Mouse (Mus musculus): Measurements from ENCODE around the gene Rhbdd1. TPM values are rescaled to one million over a fixed set of nuclear protein-coding genes. Genes with fewer than 3 reads are reported as not detected.

Rhbdd1 gene
- total and polyA plus RNA-seq, 3 experiments, result 12.6 to 21.8 (median 19.8) TPM

DNA sequence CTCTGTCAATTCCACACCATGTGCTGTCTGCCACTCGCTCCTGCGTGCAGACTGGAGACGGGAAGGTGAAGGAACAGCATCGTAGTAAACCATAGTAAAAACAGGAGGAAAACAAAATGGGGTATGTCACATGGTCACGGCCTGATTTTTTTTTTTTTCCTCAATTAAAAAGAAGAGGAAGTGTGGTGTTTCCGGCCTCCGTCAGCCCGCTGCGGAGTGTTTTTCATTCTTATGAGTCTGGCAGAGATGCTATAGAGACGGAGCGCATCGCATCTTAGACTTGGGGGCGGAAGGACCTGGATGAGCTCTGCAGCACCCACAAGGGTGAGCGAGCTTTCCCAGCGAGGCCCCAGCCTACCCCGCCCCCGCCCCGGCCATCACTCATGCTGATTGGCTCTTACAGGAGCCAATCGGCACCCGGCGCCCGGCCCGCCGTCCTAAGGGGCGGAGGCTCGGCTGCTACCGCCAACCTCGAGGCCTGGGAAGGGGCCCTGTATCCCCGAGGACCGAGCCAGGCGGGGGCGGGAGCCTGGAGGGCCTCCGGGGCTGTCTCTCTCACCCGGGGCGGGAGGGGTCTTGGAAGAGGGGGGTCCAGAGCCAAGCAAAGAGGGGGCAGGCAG is 33.1 kb upstream of the Rhbdd1 start:
- no peak overlapping the region for H3K27ac ChIP-seq (ENCODE audit: insufficient read depth, low read depth)
- no peaks in the 10 kb centered on the region for H3K4me1 ChIP-seq (ENCODE audit: control insufficient read depth in 1 of 2, insufficient read depth in 2 of 2)
- no peaks in the 10 kb centered on the region for H3K36me3 ChIP-seq (replicated peaks in 1 of 2; ENCODE audit: control insufficient read depth in 1 of 2, insufficient read depth in 1 of 2, low read length in 1 of 2)
- no peaks in the 10 kb centered on the region for H3K27me3 ChIP-seq (replicated peaks)
- H3K4me3 ChIP-seq (replicated peaks in 1 of 3; ENCODE audit: low read depth in 2 of 3, low read length in 2 of 3, poor library complexity in 1 of 3), result peak overlapping the region in 1 of 3 experiments; percentile 41
- TF ChIP-seq HCFC1 (IDR thresholded peaks at IDR 0.05; ENCODE audit: low read depth, low read length) (no peak), ZKSCAN1 (IDR thresholded peaks at IDR 0.05; ENCODE audit: borderline replicate concordance, low read depth, low read length) (no peak), MXI1 (IDR thresholded peaks at IDR 0.05; ENCODE audit: low read depth, low read length) (no peak), GABPA (IDR thresholded peaks at IDR 0.05; ENCODE audit: insufficient replicate concordance, low read depth, low read length) (no peak), CTCF (conservative IDR thresholded peaks at IDR 0.05 in 1 of 2, IDR thresholded peaks at IDR 0.05 in 1 of 2; ENCODE audit: low read depth in 2 of 2, low read length in 2 of 2) (no peak), RCOR1 (conservative IDR thresholded peaks at IDR 0.05; ENCODE audit: low read depth, low read length) (no peak), USF1 (IDR thresholded peaks at IDR 0.05; ENCODE audit: low read depth, low read length) (peak; percentile 21; the same call in 1 of the 2 replicates), NELFE (IDR thresholded peaks at IDR 0.05; ENCODE audit: low read depth, low read length) (no peak), E2F4 (IDR thresholded peaks at IDR 0.05; ENCODE audit: insufficient replicate concordance, low read depth, low read length) (no peak), ETS1 (conservative IDR thresholded peaks at IDR 0.05; ENCODE audit: low read depth, low read length) (no peak), ZNF384 (IDR thresholded peaks at IDR 0.05; ENCODE audit: low read depth, low read length) (peak; percentile 78), USF2 (conservative IDR thresholded peaks at IDR 0.05; ENCODE audit: low read depth, low read length) (no peak), MYC (IDR thresholded peaks at IDR 0.05; ENCODE audit: low read depth, low read length) (no peak), BHLHE40 (IDR thresholded peaks at IDR 0.05; ENCODE audit: low read depth, low read length) (no peak), ELF1 (IDR thresholded peaks at IDR 0.05; ENCODE audit: low read depth, low read length) (0 out of 2 replicates have a peak, but pooled peaks have one; percentile 15), PAX5 (IDR thresholded peaks at IDR 0.05; ENCODE audit: low read length) (no peak), SIN3A (IDR thresholded peaks at IDR 0.05; ENCODE audit: low read length) (no peak), ZMIZ1 (IDR thresholded peaks at IDR 0.05; ENCODE audit: low read depth, low read length) (no peak), MAX (IDR thresholded peaks at IDR 0.05; ENCODE audit: low read length) (peak; percentile 33; the same call in 1 of the 2 replicates), MAFK (IDR thresholded peaks at IDR 0.05; ENCODE audit: insufficient replicate concordance, low read length) (no peak), POLR2AphosphoS2 (IDR thresholded peaks at IDR 0.05; ENCODE audit: low read depth, low read length) (no peak), TBP (conservative IDR thresholded peaks at IDR 0.05; ENCODE audit: low read depth, low read length) (no peak), RAD21 (IDR thresholded peaks at IDR 0.05; ENCODE audit: low read depth, low read length) (no peak), MAZ (IDR thresholded peaks at IDR 0.05; ENCODE audit: low read depth, low read length) (no peak), IRF4 (IDR thresholded peaks at IDR 0.05; ENCODE audit: low read depth, low read length) (no peak), ZC3H11A (IDR thresholded peaks at IDR 0.05; ENCODE audit: low read depth, low read length) (no peak), UBTF (IDR thresholded peaks at IDR 0.05; ENCODE audit: low read depth, low read length) (no peak), KAT2A (IDR thresholded peaks at IDR 0.05; ENCODE audit: insufficient replicate concordance, low read length) (no peak), POLR2A (IDR thresholded peaks at IDR 0.05; ENCODE audit: low read depth, low read length) (peak; percentile 37; the same call in 1 of the 2 replicates), MEF2A (IDR thresholded peaks at IDR 0.05; ENCODE audit: borderline replicate concordance, low read depth, low read length) (no peak), SMC3 (IDR thresholded peaks at IDR 0.05; ENCODE audit: low read depth, low read length) (no peak), CHD1 (IDR thresholded peaks at IDR 0.05; ENCODE audit: low read depth, low read length) (no peak)
- H3K9ac ChIP-seq (ENCODE audit: insufficient read depth, low read depth), result no peak overlapping the region; the same call in 1 of the 2 replicates
- dilution Hi-C loops (cut with MboI; ENCODE audit: extremely low pct_ligation_motif_present, extremely low pct_unique_long_range_greater_than_20kb, low sequenced_read_pairs), result no loop called here
- H3K4me2 ChIP-seq (ENCODE audit: insufficient read depth, low read depth, poor library complexity, severe bottlenecking), result peak overlapping the region; percentile 46
- H3K79me2 ChIP-seq (replicated peaks; ENCODE audit: control insufficient read depth, extremely low read depth, insufficient read depth, poor library complexity, severe bottlenecking), result no peaks in the 10 kb centered on the region
- DNase-seq (ENCODE audit: extremely low read depth), result peak; percentile 68
- in situ Hi-C loops (cut with MboI; ENCODE audit: low pct_ligation_motif_present, low pct_unique_long_range_greater_than_20kb, low sequenced_read_pairs), result loop anchor here (25.0 kb wide), 1 partner anchor 971 kb away; no protein-coding TSS in a partner anchor
- no peaks in the 10 kb centered on the region for H3K9me3 ChIP-seq (replicated peaks; ENCODE audit: low read length)
